Mouse (Mus musculus) forebrain, postnatal 0 days (tissue): ENCODE data around the gene Kcnq2. TPM values are rescaled to one million over a fixed set of nuclear protein-coding genes. Genes with fewer than 3 reads are reported as not detected.

Source experiments
- ATAC-seq: fragments of 200-750 bp; cut with Nextera tagmentation; 2 replicates; pipeline ENCODE4 v1.8.0; 2017; ENCODE audit warnings: mild to moderate bottlenecking, moderate library complexity
- DNase-seq: peaks from one replicate; pipeline ENCODE4 v3.0.0-alpha.2; 2015
- H3K27ac ChIP-seq: fragments of 300-500 bp; sonication (generic); 2 replicates; pipeline ENCODE4 v1.5.1; 2014; ENCODE audit warnings: low read depth, mild to moderate bottlenecking, antibody characterized with exemption, low read length, moderate library complexity, mixed read lengths
- H3K27me3 ChIP-seq: fragments of 300-500 bp; sonication (generic); 2 replicates; pipeline ENCODE4 v1.6.1; 2014; ENCODE audit warnings: mild to moderate bottlenecking, low read length, mixed read lengths; ENCODE audit not compliant: insufficient read depth
- H3K36me3 ChIP-seq: fragments of 300-500 bp; sonication (generic); 2 replicates; pipeline ENCODE4 v1.6.1; 2014; ENCODE audit warnings: mild to moderate bottlenecking, moderate library complexity; ENCODE audit not compliant: insufficient read depth
- H3K4me1 ChIP-seq: fragments of 300-500 bp; sonication (generic); 2 replicates; pipeline ENCODE4 v1.6.1; 2014; ENCODE audit warnings: antibody characterized with exemption; ENCODE audit not compliant: insufficient read depth
- H3K4me2 ChIP-seq: fragments of 300-500 bp; sonication (generic); 2 replicates; pipeline ENCODE4 v1.6.1; 2014; ENCODE audit warnings: low read depth, mild to moderate bottlenecking, moderate library complexity
- H3K4me3 ChIP-seq: fragments of 300-500 bp; sonication (generic); 2 replicates; pipeline ENCODE4 v1.5.1; 2014; ENCODE audit warnings: low read depth, low read length, mixed read lengths
- H3K9ac ChIP-seq: fragments of 300-500 bp; sonication (generic); 2 replicates; pipeline ENCODE4 v1.6.1; 2014; ENCODE audit warnings: mild to moderate bottlenecking
- H3K9me3 ChIP-seq: fragments of 300-500 bp; sonication (generic); 2 replicates; pipeline ENCODE4 v1.6.1; 2016; ENCODE audit warnings: low read length
- CTCF ChIP-seq: sonication (generic); IDR thresholded peaks from 2 replicates; pipeline ENCODE4 v1.5.1; 2016; ENCODE audit warnings: antibody characterized with exemption, control low read depth, low read depth
- WGBS: fragments of 180-500 bp; shearing (Covaris S2); extraction: QIAGEN DNeasy Blood & Tissue Kit; methylation state at CpG from one replicate; pipeline ENCODE4 v1.1.7; 2014; 5-methylcytosine and 5-hydroxymethylcytosine counted together
- polyA plus RNA-seq: library from polyadenylated mRNA; unstranded; fragments of >200 nt; fragmentation: Nextera tagmentation; extraction: Ambion mirVana; gene quantifications from 2 replicates; pipeline ENCODE4 v1.2.1, GENCODE M21; 2015
- total RNA-seq: library from RNA; depleted of rRNA; stranded (reverse); fragments of >200 nt; gene quantifications from 2 replicates; pipeline ENCODE4 v1.2.3, GENCODE M21; 2014

Kcnq2 gene
- total and polyA plus RNA-seq, 2 experiments from 2014 or later: 31.7 to 134 TPM

- no peak for TF ChIP-seq CTCF
- Histone ChIP-seq H3K9ac (peak overlapping the region; percentile 47), H3K4me2 (peak overlapping the region; percentile 41), H3K27me3 (no peaks in the 10 kb centered on the region), H3K36me3 (no peaks in the 10 kb centered on the region), H3K4me1 (peaks cover 43% of the 10 kb centered on the region), H3K27ac (peak overlapping the region; percentile 91), H3K4me3 (no peak overlapping the region), H3K9me3 (no peaks in the 10 kb centered on the region)
- ATAC-seq (peak; percentile 92), DNase-seq (peak; percentile 88)
- 0% methylated on average over 2 of the region's 2 CpGs for WGBS
Observed at GRCm38 (mm10) chr2:181159771-181160170, 24.7 kb upstream of the Kcnq2 start.

GRCm38 (mm10) chr2:181159091-181159514 lies 24.0 kb upstream of the Kcnq2 start:
- Histone ChIP-seq H3K27ac (peak overlapping the region; percentile 91), H3K9me3 (no peaks in the 10 kb centered on the region), H3K27me3 (no peaks in the 10 kb centered on the region), H3K4me1 (peaks cover 48% of the 10 kb centered on the region), H3K36me3 (no peaks in the 10 kb centered on the region), H3K4me2 (peak overlapping the region; percentile 41), H3K4me3 (no peak overlapping the region), H3K9ac (peak overlapping the region; percentile 47)
- peak; percentile 77 for DNase-seq
- ATAC-seq: peak; percentile 56
- TF ChIP-seq CTCF: no peak
- 34% methylated on average over 7 of the region's 7 CpGs for WGBS

- H3K27me3 ChIP-seq: no peaks in the 10 kb centered on the region
- no peak for TF ChIP-seq CTCF
- 92% methylated on average over 2 of the region's 2 CpGs for WGBS
- no peak overlapping the region for H3K4me3 ChIP-seq
- no peak for DNase-seq
- H3K27ac ChIP-seq: peak overlapping the region; percentile 91
- H3K36me3 ChIP-seq: no peaks in the 10 kb centered on the region
- no peak overlapping the region for H3K9ac ChIP-seq
- H3K4me1 ChIP-seq: peaks cover 48% of the 10 kb centered on the region
- H3K4me2 ChIP-seq: no peak overlapping the region
- H3K9me3 ChIP-seq: no peaks in the 10 kb centered on the region
- ATAC-seq: no peak
Observed at GRCm38 (mm10) chr2:181158471-181158870, 23.4 kb upstream of the Kcnq2 start.

- Histone ChIP-seq H3K4me1 (peaks cover 48% of the 10 kb centered on the region), H3K27ac (0 out of 2 replicates have a peak overlapping the region, but pooled peaks have one; percentile 15)
Observed at GRCm38 (mm10) chr2:181157716-181158302, 22.7 kb upstream of the Kcnq2 start.

GRCm38 (mm10) chr2:181157180-181157579 lies 22.1 kb upstream of the Kcnq2 start:
- no peak for DNase-seq

More at GRCm38 (mm10) chr2:181157716-181158302, 22.7 kb upstream of the Kcnq2 start:
- no peaks in the 10 kb centered on the region for H3K9me3 ChIP-seq
- H3K4me3 ChIP-seq: no peak overlapping the region
- no peak for DNase-seq
- H3K27me3 ChIP-seq: no peaks in the 10 kb centered on the region
- H3K36me3 ChIP-seq: peaks cover 2% of the 10 kb centered on the region
- WGBS: 78% methylated on average over 6 of the region's 6 CpGs
- TF ChIP-seq CTCF: no peak
- H3K4me2 ChIP-seq: peak overlapping the region; percentile 81; the same call in 1 of the 2 replicates
- H3K9ac ChIP-seq: no peak overlapping the region
- ATAC-seq: no peak

GRCm38 (mm10) chr2:181156248-181157121 lies 21.4 kb upstream of the Kcnq2 start, which contains the start of gene Eef1a2:
TSS of gene Eef1a2 (minus strand) at chr2:181157014.
- H3K4me2 ChIP-seq: peak within 1 kb of the TSS; percentile 81
- DNase-seq: peak; percentile 87
- WGBS: 3% methylated on average over 55 of the region's 55 CpGs
- ATAC-seq: peak; percentile 80
- peaks cover 7% of the 10 kb centered on the region for H3K36me3 ChIP-seq
- peak within 1 kb of the TSS; percentile 83 for H3K27ac ChIP-seq
- peak within 1 kb of the TSS; percentile 51 for H3K4me3 ChIP-seq
- peak; percentile 76 for TF ChIP-seq CTCF
- no peaks in the 10 kb centered on the region for H3K27me3 ChIP-seq
- H3K9ac ChIP-seq: peak within 1 kb of the TSS; percentile 76
- H3K4me1 ChIP-seq: peaks cover 48% of the 10 kb centered on the region
- no peaks in the 10 kb centered on the region for H3K9me3 ChIP-seq

More at GRCm38 (mm10) chr2:181157180-181157579, 22.1 kb upstream of the Kcnq2 start:
- H3K36me3 ChIP-seq: peaks cover 7% of the 10 kb centered on the region
- ATAC-seq: no peak
- peak overlapping the region; percentile 81 for H3K4me2 ChIP-seq
- no peaks in the 10 kb centered on the region for H3K27me3 ChIP-seq
- TF ChIP-seq CTCF: no peak
- H3K9me3 ChIP-seq: no peaks in the 10 kb centered on the region
- peak overlapping the region; percentile 76 for H3K9ac ChIP-seq
- peak overlapping the region; percentile 51 for H3K4me3 ChIP-seq
- peaks cover 48% of the 10 kb centered on the region for H3K4me1 ChIP-seq
- 80% methylated on average over 4 of the region's 4 CpGs for WGBS
- peak overlapping the region; percentile 83 for H3K27ac ChIP-seq

GRCm38 (mm10) chr2:181155801-181156200 lies 20.7 kb upstream of the Kcnq2 start:
- Histone ChIP-seq H3K4me1 (peaks cover 48% of the 10 kb centered on the region), H3K9me3 (no peaks in the 10 kb centered on the region), H3K27me3 (no peaks in the 10 kb centered on the region), H3K4me2 (peak overlapping the region; percentile 81), H3K36me3 (peaks cover 7% of the 10 kb centered on the region), H3K4me3 (peak overlapping the region; percentile 51), H3K27ac (peak overlapping the region; percentile 83), H3K9ac (peak overlapping the region; percentile 76)
- WGBS: 62% methylated on average over 4 of the region's 4 CpGs
- TF ChIP-seq CTCF: no peak
- ATAC-seq: no peak
- no peak for DNase-seq
